Mouse (Mus musculus) heart, postnatal 25 days (tissue): ENCODE data around the gene Slc7a6os. TPM values are rescaled to one million over a fixed set of nuclear protein-coding genes. Genes with fewer than 3 reads are reported as not detected.

Experiments
- DNase-seq: peaks from one replicate; pipeline ENCODE4 v3.0.0; 2022; ENCODE audit warnings: low spot score
- intact Hi-C: fragments of 180-260 bp; cut with DNase I; formaldehyde crosslinking; loops from one replicate; pipeline ENCODE4 v1.15.1; 2025
- total RNA-seq, 2 experiments: library from RNA; stranded (reverse); gene quantifications; 2 replicates each; pipeline ENCODE4 v1.2.3; 2021

The Slc7a6os gene
- total RNA-seq, 2 experiments from 2014 or later, result 9.6 to 10.9 TPM

GRCm38 (mm10) chr8:106185628-106186270 lies 25.0 kb downstream of the Slc7a6os start:
- intact Hi-C loops, result no loop called here
- DNase-seq, result peak; percentile 61

GRCm38 (mm10) chr8:106178428-106178827 lies 32.3 kb downstream of the Slc7a6os start:
- no peak for DNase-seq
- intact Hi-C loops, result no loop called here

- DNase-seq, result no peak
- intact Hi-C loops, result no loop called here
Measured at GRCm38 (mm10) chr8:106177594-106177993, 33.1 kb downstream of the Slc7a6os start.

GRCm38 (mm10) chr8:106176891-106177290 lies 33.8 kb downstream of the Slc7a6os start:
- intact Hi-C loops, result no loop called here
- no peak for DNase-seq

GRCm38 (mm10) chr8:106173566-106173965 lies 37.2 kb downstream of the Slc7a6os start:
- DNase-seq, result no peak
- intact Hi-C loops, result no loop called here

- intact Hi-C loops, result no loop called here
- DNase-seq, result no peak
Measured at GRCm38 (mm10) chr8:106169934-106170480, 40.7 kb downstream of the Slc7a6os start.

- intact Hi-C loops, result no loop called here
- no peak for DNase-seq
Measured at GRCm38 (mm10) chr8:106169017-106169933, 41.5 kb downstream of the Slc7a6os start.

- intact Hi-C loops, result no loop called here
- DNase-seq, result peak; percentile 76
Measured at GRCm38 (mm10) chr8:106168356-106169016, 42.2 kb downstream of the Slc7a6os start, which contains the start of gene Slc7a6. Gene Slc7a6, plus strand, starts transcription at chr8:106168857.

- intact Hi-C loops, result no loop called here
- peak; percentile 25 for DNase-seq
Measured at GRCm38 (mm10) chr8:106165460-106165859, 45.3 kb downstream of the Slc7a6os start.

GRCm38 (mm10) chr8:106163251-106163650 lies 47.5 kb downstream of the Slc7a6os start:
- no peak for DNase-seq
- intact Hi-C loops, result loop anchor here (5.0 kb wide), 1 partner anchor 34 kb away; no protein-coding TSS in a partner anchor

- DNase-seq, result no peak
Measured at GRCm38 (mm10) chr8:106159876-106160275, 50.9 kb downstream of the Slc7a6os start.

GRCm38 (mm10) chr8:106158381-106158780 lies 52.4 kb downstream of the Slc7a6os start:
- intact Hi-C loops, result no loop called here
- no peak for DNase-seq

More at GRCm38 (mm10) chr8:106159876-106160275, 50.9 kb downstream of the Slc7a6os start:
- intact Hi-C loops, result loop anchor here (5.0 kb wide), 1 partner anchor 37 kb away; no protein-coding TSS in a partner anchor

- no peak for DNase-seq
- intact Hi-C loops, result no loop called here
Measured at GRCm38 (mm10) chr8:106157419-106157818, 53.3 kb downstream of the Slc7a6os start.

GRCm38 (mm10) chr8:106152876-106153275 lies 57.9 kb downstream of the Slc7a6os start:
- DNase-seq, result no peak
- intact Hi-C loops, result no loop called here

GRCm38 (mm10) chr8:106151041-106151440 lies 59.7 kb downstream of the Slc7a6os start:
- no peak for DNase-seq
- intact Hi-C loops, result no loop called here

Other genes starting within 250 kb of the Slc7a6os start
- 10 to 100 TPM; 39.4 to 48.7 TPM for gene Slc12a4, start 244.8 kb downstream of the Slc7a6os start, total RNA-seq
- gene Dpep3, start 231.5 kb downstream of the Slc7a6os start, total RNA-seq, result not detected
- 1 to 10 TPM; 8.8 to 8.9 TPM for gene Dus2, start 219.6 kb downstream of the Slc7a6os start, total RNA-seq
- not detected for gene Dpep2nb, start 205.0 kb downstream of the Slc7a6os start, total RNA-seq
- gene Ddx28, start 199.1 kb downstream of the Slc7a6os start, total RNA-seq, result 10 to 100 TPM; 10.1 to 10.3 TPM
- 10 to 100 TPM; 19.3 to 21.7 TPM for gene Nfatc3, start 152.1 kb downstream of the Slc7a6os start, total RNA-seq
- under 1 TPM; 0.53 to 0.60 TPM for gene Esrp2, start 74.0 kb downstream of the Slc7a6os start, total RNA-seq
- 1 to 10 TPM; 7.8 to 8.7 TPM for gene Pla2g15, start 60.5 kb downstream of the Slc7a6os start, total RNA-seq
- gene Slc7a6, start 42.1 kb downstream of the Slc7a6os start, total RNA-seq, result 10 to 100 TPM; 12.0 to 12.2 TPM
- gene Prmt7, start within 50 bp of the Slc7a6os start, total RNA-seq, result 10 to 100 TPM; 23.1 to 25.8 TPM
- 1 to 10 TPM; 3.6 to 4.9 TPM for gene Smpd3, start 127.1 kb upstream of the Slc7a6os start, total RNA-seq
- 1 to 10 TPM; 3.0 to 3.7 TPM for gene Zfp90, start 204.4 kb upstream of the Slc7a6os start, total RNA-seq